Mouse (Mus musculus) stomach, postnatal 0 days (tissue): Measurements from ENCODE around the gene Lypd6b.

ENCODE experiments used
- CTCF ChIP-seq: IDR thresholded peaks from 2 replicates; pipeline ENCODE4 v1.5.1; 2016; ENCODE audit warnings: antibody characterized with exemption, low read depth, mild to moderate bottlenecking, moderate library complexity
- EP300 ChIP-seq: optimal IDR thresholded peaks from 2 replicates; pipeline ENCODE3; 2016; ENCODE audit warnings: antibody characterized with exemption

- TF ChIP-seq EP300 (no peak), CTCF (no peak)
Observed at GRCm38 (mm10) chr2:49797444-49798143, 10.1 kb downstream of the Lypd6b start.
